Mouse (Mus musculus): ENCODE data around the gene Atxn3.

- TF ChIP-seq CTCF (IDR thresholded peaks at IDR 0.05; ENCODE audit: low read depth, low read length), result peak; percentile 62
- TF ChIP-seq POLR2A (IDR thresholded peaks at IDR 0.05; ENCODE audit: insufficient read depth, low read length), result no peak
- TF ChIP-seq EP300 (IDR thresholded peaks at IDR 0.05; ENCODE audit: insufficient read depth, low read depth, low read length), result peak; percentile 57; the same call in 1 of the 2 replicates
Measured at GRCm38 (mm10) chr12:101957942-101958544, at the start of gene Atxn3.
